Mouse (Mus musculus) frontal cortex, adult (tissue): ENCODE measurements around the gene Arap2.
A peak's percentile ranks its signal among the peaks of the same experiment; 100 is the strongest.

Experiments used
- ATAC-seq: cut with Nextera tagmentation; 2 replicates; pipeline ENCODE4 v1.9.2; 2017; ENCODE audit warnings: mild to moderate bottlenecking, moderate library complexity, mixed read lengths; ENCODE audit not compliant: low TSS enrichment

The Arap2 gene

GRCm38 (mm10) chr5:62743220-62743922, 22.6 kb downstream of the Arap2 start:
- ATAC-seq = no peak

GRCm38 (mm10) chr5:62739451-62740415, 26.2 kb downstream of the Arap2 start:
- ATAC-seq = 0 out of 2 replicates have a peak, but pooled peaks have one; percentile 16

GRCm38 (mm10) chr5:62730573-62730972, 35.4 kb downstream of the Arap2 start:
- ATAC-seq = peak; percentile 88

- ATAC-seq = no peak
These were observed 40.4 kb downstream of the Arap2 start for GRCm38 (mm10) chr5:62725551-62725950.

GRCm38 (mm10) chr5:62723261-62724105, 42.5 kb downstream of the Arap2 start:
- no peak for ATAC-seq

GRCm38 (mm10) chr5:62716468-62716867, 49.5 kb downstream of the Arap2 start:
- ATAC-seq = no peak

GRCm38 (mm10) chr5:62715977-62716376, 50.0 kb downstream of the Arap2 start:
- peak; percentile 71 for ATAC-seq

- no peak for ATAC-seq
These were observed 50.5 kb downstream of the Arap2 start for GRCm38 (mm10) chr5:62715436-62715835.

- no peak for ATAC-seq
These were observed 55.0 kb downstream of the Arap2 start for GRCm38 (mm10) chr5:62710955-62711354.

GRCm38 (mm10) chr5:62706900-62707299, 59.1 kb downstream of the Arap2 start:
- ATAC-seq = peak; percentile 97

- ATAC-seq = peak; percentile 56
These were observed 76.0 kb downstream of the Arap2 start for GRCm38 (mm10) chr5:62689965-62690364.

GRCm38 (mm10) chr5:62683751-62684150, 82.2 kb downstream of the Arap2 start:
- peak; percentile 40 for ATAC-seq

- ATAC-seq = peak; percentile 24; the same call in 1 of the 2 replicates
These were observed 82.8 kb downstream of the Arap2 start for GRCm38 (mm10) chr5:62683207-62683606.

GRCm38 (mm10) chr5:62677390-62677789, 88.6 kb downstream of the Arap2 start:
- ATAC-seq = peak; percentile 13; the same call in 1 of the 2 replicates

GRCm38 (mm10) chr5:62672736-62673436, 93.1 kb downstream of the Arap2 start:
- ATAC-seq = peak; percentile 65

GRCm38 (mm10) chr5:62665329-62665728, 100.6 kb downstream of the Arap2 start:
- ATAC-seq = peak; percentile 22

GRCm38 (mm10) chr5:62664847-62665246, 101.1 kb downstream of the Arap2 start:
- ATAC-seq = no peak

- ATAC-seq = peak; percentile 89
These were observed 102.8 kb downstream of the Arap2 start for GRCm38 (mm10) chr5:62663206-62663605.

- peak; percentile 28; the same call in 1 of the 2 replicates for ATAC-seq
These were observed 112.0 kb downstream of the Arap2 start for GRCm38 (mm10) chr5:62653924-62654323.

- ATAC-seq = peak; percentile 52; the same call in 1 of the 2 replicates
These were observed 123.6 kb downstream of the Arap2 start for GRCm38 (mm10) chr5:62642330-62642729.

- ATAC-seq = no peak
These were observed 125.5 kb downstream of the Arap2 start for GRCm38 (mm10) chr5:62640501-62640900.
